Mouse (Mus musculus) lung, postnatal 25 days (tissue): ENCODE measurements at regions not wholly inside any gene's neighbourhood (a gene's known extent, or its start where the extent isn't known, plus 50 kb on each side); places are given as distances from the start of the nearest gene placed in this dataset.
A peak's percentile ranks its signal among the peaks of the same experiment; 100 is the strongest.
"Not testable (repeated sequence)": the region's sequence is repeated elsewhere in the genome, so short reads cannot be mapped to it uniquely, and the experiment has no call there.

ENCODE experiments used
- DNase-seq: peaks from one replicate; pipeline ENCODE4 v3.0.0; 2022; ENCODE audit warnings: low spot score

DNA sequence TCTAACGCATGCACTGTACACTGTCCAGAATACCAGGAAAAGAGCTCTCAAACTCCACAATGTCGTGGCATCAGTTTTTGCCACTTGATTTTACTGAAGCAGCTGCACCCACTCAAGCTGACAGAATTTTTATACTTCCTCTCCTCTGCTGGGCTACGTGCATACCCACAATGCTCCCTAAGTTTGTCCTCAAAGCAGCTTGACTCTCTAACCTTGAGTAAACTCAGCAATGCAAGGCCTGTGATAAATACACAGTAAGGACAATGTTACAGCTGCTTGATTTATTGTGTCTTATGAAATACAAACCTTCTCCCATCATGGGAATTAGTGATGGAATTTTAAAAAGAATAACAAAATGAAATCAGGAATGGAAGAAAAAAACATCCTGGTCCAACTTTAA, 129.7 kb downstream of the Trmt11 start:
- peak; percentile 10 for DNase-seq

DNA sequence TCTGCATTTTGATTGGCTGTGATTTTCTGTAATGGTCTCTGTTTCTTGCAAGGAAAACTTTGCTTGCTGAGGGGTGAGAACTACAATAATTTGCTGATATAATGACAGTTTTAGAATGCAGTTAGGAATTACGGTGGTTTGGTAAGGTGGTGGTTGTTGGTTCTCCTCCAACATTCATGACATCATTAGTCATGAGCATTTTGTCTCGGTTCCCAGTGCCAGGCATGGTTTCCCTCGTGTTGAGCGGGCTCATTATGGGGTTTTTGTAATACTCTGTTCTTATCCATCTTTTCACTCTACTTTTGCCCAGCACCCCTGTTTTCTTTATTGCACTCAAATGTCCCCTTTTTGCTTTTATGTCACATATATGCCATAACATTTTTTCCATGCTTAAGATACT, 149.9 kb downstream of the Trmt11 start:
- DNase-seq = no peak

GRCm38 (mm10) chr10:30447057-30447456, 153.5 kb downstream of the Trmt11 start:
- no peak for DNase-seq

- no peak for DNase-seq
Observed at GRCm38 (mm10) chr10:30446572-30446971, 154.0 kb downstream of the Trmt11 start.

DNA sequence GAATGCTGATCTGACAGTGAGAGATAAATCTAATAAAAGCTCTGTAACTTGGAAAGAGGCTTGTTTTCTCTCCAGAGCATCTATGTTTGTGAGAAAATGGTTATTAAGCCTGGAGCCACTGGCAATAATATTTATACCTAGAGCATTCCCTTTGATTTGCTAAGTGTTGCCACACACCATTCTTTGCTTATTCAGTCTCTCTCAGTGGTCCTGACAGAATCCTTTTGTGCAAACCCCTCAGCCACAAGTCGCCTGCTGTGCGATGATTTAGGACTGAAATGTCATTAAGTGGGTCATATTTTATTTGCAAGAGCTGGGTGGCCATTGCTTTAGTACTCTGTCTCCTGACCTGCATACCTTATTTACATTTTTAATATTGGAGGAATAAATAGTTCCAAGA, 160.7 kb downstream of the Trmt11 start:
- DNase-seq = no peak

DNA sequence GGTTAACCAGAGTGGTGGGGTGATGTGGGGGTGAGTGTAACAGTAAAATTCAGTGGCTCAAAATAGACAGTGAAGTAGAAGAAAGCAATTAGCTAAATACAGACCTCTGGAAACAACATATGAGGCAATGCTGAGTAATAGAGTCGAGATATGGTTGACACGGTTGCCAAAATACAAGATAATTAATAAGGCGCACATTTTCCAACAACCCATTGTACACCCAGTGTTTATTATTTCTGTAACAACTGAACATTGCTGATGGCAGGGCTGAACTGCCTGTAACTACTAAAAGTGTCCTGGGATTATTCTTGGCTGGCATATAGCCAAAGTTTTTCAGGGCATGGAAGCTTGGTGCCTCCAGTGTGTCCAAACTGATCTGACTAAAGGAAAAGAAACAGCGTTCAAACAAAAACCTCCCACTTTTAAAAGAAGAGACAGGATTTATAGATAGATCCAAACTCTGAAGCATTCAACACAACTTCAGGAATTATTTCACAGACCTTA, 174.1 kb downstream of the Trmt11 start:
- DNase-seq = peak; percentile 12

DNA sequence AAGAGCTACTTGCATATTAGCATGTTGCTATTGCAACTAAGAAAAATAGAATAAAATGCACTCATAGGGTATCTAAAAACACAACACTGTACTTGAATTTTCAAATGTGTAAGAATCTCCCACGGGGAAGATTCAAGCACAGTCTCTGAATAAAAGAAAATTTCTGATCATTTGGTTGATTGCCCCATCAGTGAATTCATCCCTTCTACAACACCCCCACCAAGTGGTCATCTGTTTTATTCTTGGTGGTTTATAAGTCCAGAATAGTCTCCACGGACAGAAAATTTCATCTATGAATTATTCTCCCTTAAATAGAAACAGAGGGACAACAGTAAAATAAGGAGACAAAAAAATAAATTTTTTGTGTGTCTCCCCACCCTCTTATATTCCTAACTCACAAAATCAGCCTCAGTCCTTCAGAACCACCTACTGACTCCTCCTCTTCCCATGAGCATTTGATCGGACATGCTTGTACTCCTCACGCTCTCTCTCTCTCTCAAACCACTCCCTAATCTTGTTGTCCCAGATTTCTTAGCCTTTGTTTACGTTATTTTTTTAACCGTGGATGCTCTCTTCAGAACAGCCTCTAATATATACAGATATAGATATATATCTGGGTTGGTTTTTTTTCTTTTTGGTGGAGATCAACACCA, 181.0 kb downstream of the Trmt11 start:
- DNase-seq = peak; percentile 4

DNA sequence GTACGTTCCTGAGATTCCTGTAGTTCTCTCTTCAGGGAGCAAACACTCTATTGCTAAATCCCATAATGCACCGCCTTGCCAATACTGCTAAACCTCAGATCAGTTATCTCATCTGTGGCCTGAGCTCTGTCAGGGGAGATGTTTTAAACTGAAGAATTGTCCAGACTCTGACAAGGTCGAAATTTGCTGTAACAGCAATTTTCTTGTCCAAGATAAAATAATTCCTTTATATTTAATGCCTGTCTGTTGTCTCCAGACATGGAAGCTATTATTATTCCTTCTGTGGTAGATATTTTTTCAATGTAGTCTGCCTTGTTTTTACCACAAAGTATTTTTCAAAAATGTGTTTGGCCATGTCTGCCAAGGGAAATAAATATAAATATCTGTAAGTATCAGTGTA, 184.2 kb downstream of the Trmt11 start:
- DNase-seq = no peak

DNA sequence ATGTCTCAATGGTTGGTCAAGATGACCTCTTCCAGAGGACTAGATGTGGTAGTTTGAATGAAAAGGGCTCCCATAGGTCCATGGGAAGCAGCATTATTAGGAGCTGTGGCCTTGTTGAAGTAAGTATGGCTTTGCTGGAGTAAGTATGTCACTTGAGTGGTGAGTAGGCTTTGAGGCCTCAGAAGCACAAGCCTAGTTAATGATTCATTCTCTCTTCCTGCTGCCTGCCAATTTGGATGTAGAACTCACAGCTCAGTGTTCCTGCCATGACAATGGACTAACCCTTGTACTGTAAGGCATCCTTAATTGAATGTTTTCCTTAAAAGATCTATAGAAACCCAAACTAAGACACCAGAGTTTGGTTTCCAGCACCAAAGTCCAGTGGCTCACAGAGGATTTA, 188.8 kb downstream of the Trmt11 start:
- DNase-seq = no peak

DNA sequence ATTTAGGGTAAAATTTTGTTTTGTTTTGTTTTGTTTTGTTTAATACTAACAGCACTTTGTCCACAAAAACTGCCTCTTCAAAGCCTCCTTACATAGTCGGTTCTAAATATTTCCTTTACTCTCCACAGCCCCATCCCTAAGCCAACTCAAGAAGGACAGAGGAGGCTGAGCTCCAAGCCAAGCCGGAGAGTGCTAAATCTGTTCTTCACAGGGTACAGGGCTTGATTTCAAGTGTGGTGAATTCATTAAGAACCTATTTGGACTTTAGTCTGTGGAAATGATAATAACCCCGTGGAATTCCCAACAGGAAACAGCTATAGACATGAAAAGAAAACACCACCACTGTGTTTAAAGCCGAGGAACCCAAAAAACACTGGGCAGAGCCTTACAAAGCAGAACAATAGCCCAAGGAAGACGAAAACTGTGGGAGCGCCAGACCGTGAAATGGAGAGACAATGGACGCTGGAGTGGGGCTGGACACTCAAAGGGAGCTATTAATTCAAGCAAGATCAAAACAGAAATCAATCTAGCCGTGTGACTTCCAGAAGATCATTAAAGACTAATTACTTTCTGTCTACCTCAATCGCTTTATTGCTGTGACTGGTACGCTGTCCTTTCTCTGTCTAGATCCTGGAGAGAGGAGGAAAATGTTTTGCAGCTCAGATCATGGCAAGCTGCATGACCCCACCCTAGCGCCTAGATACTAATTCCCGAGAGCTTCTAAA, 194.7 kb downstream of the Trmt11 start:
- DNase-seq = no peak

DNA sequence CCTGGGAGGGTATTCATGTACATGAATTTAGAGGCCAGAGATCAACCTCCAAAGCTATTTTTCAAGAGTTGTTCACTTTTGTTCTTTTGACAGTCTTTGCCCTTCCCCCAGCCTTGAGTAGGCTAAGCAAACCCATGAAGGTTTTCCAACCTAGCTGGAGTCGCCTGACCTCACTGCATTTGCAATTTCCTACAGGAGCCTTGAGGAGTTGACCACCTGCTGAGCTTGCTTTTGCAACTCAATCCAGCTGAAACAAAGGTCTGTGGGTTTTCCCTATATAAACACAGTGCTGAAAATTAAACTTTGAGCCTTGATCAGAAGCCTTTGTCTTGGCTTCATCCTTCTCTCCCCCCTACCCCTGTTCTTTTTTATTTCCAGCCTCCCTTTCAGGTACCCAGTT, 170.2 kb upstream of the Cenpw start:
- no peak for DNase-seq

- not testable (repeated sequence) for DNase-seq
Observed at GRCm38 (mm10) chr10:30360811-30361210, 160.5 kb upstream of the Cenpw start.

DNA sequence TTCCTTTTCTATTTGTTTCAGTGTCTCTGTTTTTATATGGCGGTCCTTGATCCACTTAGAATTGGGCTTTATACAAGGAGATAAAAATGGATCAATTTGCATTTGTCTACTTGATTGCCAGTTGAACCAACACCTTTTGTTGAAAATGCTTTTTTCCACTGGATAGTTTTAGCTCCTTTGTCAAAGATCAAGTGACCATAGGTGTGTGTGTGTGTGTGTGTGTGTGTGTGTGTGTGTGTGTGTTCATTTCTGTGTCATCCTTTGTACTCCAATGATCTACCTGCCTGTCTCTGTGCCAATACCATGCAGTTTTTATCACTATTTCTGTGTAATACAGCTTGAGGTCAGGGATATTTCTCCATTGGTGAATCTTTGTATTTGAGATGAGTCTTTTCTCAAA, 158.7 kb upstream of the Cenpw start:
- no peak for DNase-seq

- no peak for DNase-seq
Observed at GRCm38 (mm10) chr10:30342965-30343478, 142.7 kb upstream of the Cenpw start.

DNA sequence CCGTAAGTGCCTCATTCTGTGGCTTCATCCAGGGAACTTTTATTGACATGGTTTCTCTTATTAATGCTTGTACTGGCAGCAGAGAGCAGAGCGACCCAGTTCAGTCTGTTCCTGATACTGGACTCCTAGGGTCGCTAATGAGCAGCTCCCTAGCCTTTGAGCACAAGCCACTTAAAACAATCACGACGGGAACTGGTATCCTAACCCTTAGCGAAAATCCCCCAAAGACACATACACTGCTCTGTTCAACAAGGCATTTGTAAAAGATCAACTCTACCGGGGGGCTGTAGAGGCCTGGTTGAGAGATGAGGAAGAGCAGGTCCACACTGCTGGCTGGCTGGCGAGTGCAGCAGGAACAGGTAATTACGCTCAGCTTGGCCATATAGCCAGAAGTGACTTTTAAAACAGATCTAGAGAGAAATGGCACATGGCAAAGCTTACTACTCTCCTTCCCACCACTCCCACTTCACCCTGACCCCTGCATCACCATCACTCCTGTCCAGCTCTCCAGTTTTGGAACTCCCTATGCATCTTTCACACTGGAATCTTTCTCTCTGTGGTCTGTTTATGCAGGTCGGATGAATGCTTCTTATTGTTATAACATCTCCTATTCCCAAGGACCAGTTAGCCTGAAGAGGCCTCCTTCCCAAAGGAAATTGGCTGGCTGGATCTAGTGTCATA, 128.1 kb upstream of the Cenpw start:
- no peak for DNase-seq

GRCm38 (mm10) chr10:30327849-30328248, 127.5 kb upstream of the Cenpw start:
- DNase-seq = no peak

DNA sequence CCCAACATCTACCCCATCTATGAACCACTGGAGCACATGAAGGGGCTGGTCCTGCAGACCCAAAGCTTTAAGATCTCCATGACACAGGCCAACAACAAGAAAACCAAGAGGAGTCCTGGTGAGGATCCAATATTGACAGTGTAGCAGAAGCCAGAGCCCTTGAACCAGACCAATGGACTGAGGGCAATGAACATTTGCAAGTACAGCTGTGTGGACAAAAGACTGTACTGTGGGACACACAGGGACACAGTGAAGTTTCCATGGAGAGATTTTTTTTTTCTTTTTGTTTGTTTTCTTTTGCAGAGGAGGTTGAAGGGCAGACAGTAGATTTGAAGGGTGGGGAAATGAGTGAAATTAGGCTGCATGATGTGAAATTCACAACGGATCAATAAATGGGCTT, 126.5 kb upstream of the Cenpw start:
- no peak for DNase-seq

DNA sequence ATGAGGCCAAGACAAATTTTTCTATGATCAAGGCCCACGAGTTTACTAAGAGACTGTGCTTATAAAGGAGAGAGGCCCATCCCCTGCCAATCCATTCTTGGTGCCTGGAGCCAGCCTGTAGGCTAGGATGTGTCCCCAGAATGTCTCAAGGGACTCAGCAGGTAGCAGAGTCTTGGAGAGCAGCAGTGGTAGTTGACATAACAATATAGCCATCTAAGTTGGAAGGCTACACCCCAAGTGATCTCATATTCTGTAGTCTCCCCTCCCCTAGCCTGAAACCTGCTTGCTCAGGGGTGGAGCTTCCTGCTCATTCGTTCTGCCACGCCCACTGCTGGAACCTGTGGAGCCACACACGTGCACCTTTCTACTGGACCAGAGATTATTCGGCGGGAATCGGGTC, 95.5 kb upstream of the Cenpw start:
- DNase-seq = not testable (repeated sequence)

- no peak for DNase-seq
Observed at GRCm38 (mm10) chr10:30281666-30282065, 81.3 kb upstream of the Cenpw start.

DNA sequence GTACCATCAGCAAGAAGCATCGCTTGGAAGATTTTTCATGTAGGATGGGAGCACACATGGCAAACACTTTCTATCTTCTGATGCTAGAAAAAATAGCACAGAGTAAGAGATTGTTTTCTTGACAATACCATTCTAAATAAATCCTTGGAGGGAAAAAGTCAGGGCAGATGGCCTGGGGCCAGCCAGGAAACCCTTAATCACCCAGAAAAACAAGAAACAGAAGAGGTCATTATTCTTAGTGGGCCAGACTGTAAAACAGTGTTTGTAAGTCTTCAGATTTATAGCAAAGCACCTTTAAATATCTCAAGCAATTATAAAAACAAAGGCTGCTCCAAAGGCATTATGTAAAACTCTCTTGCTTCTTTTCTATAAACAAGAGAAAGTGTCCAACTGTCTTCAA, 80.1 kb upstream of the Cenpw start:
- DNase-seq = no peak

- no peak for DNase-seq
Observed at GRCm38 (mm10) chr10:30279978-30280377, 79.6 kb upstream of the Cenpw start.

DNA sequence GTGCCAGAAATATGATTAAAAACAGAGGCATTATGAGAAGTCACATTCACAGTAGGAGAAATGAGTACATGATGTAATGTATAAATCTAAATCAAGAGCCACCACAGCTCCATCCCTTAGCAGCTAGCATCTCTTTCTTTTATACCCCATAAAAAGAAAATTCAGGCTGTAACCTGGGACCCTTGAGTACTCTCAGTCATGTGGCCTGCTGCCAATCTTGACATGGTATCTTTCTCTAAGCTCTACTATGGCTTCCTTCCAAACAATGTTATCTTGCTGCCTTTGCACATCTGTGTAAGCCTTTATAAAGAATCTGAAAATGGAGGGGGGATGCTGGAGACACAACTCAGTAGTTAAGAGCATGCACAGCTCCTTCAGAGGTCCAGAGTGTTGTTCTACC, 78.6 kb upstream of the Cenpw start:
- DNase-seq = no peak

DNA sequence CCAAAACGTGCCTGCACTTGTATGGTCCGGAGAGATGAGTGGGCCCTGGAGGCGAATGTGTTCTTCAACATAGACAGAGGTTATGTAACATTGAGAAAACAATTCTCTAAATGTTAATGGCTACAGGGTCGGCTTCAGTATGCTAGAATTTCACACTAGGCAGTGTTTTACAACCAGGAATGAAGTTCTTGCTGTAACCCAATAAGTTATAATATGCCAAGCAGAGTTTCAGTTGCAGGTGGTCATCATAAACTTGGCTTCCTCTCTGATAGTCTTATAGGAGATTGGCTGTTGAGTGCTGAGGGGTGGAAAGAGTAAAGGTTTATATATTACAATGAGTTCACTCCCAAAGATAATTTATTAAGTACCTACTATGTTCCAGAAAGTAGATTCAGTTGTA, 64.8 kb upstream of the Cenpw start:
- DNase-seq = no peak
